Mouse (Mus musculus) adrenal gland, postnatal 4 days (tissue): ENCODE data around the gene Agps. TPM values are rescaled to one million over a fixed set of nuclear protein-coding genes. Genes with fewer than 3 reads are reported as not detected.

Experiments
- DNase-seq, 2 experiments: peaks; one replicate each; pipeline ENCODE4 v3.0.0; 2021 to 2022; ENCODE audit warnings: low spot score in 2 of 2, mixed read lengths in 2 of 2
- long read RNA-seq, 2 experiments: library from polyadenylated mRNA; stranded (forward); transcript quantifications; one replicate each; pipeline ENCODE4 v2.0.0; 2021
- total RNA-seq, 2 experiments: library from RNA; stranded (reverse); gene quantifications; 2 replicates each; pipeline ENCODE4 v1.2.3; 2021

The Agps gene
- total RNA-seq = 10 to 100 TPM; 39.0 to 52.5 TPM
- long read RNA-seq, experiment 1, full-length matches to known transcripts = 6 of 9 reads
- long read RNA-seq, experiment 1, partial matches to known transcripts = 0 of 9 reads
- long read RNA-seq, experiment 1, other reads (novel, unspliced or antisense) = 3 of 9 reads
- long read RNA-seq, experiment 2, full-length matches to known transcripts = 24 of 35 reads
- long read RNA-seq, experiment 2, partial matches to known transcripts = 6 of 35 reads
- long read RNA-seq, experiment 2, other reads (novel, unspliced or antisense) = 5 of 35 reads

DNA sequence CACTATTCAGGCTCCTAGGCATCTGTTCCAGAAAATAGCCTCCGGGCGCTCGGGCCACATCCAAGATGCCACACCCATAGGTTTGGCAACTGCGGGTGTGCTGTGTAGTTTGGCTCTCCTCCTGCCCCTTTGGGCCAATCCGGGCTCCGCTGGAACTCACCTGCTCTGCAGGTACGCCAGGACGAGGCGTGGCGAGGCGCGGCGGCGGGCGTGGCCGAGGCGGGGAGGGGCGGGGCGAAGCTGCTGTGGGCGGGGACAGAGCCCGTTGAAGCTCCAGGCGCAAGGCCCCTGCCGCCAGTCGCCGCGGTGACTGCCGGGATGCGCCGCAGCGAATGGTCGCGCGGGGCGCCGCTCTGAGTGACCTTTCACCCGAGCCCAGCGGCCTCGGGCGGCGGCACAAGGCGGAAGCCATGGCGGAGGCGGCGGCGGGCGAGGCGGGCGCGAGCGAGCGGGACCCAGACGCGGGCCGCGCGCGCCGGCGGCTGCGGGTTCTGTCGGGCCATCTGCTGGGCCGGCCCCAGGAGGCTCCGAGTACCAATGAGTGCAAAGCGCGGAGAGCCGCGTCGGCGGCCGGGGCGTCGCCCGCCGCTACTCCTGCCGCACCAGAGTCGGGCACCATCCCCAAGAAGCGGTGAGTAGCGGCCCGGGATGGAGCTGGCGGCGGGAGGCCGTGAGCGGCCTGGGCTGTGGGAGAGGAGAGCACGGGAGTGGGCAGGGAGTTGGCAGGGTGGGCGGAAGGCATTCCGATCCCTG, at the start of gene Agps:
TSS of gene Agps (plus strand) at position 297 of the 753 bp plus-strand sequence.
- DNase-seq = peak; percentile 71 to 78

DNA sequence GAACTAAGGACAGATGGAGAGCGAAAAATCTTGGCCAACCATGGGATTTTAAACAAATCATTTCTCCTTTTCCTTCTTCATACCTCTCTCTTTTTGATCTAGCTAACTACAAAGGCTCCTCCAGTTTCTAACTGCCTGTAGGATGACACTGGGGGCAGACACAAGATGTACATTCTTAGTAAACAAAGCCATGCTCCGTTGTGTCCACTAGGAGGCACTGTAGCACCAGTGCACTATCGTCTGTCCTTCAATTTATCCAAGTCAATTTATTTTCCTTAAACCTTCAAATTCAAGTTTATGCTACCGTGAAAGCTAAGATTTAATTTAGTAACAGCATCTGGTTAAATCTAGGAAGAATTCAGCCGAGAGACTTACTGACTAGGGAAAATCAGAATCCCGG, 45.9 kb upstream of the Agps start:
- DNase-seq = no peak

DNA sequence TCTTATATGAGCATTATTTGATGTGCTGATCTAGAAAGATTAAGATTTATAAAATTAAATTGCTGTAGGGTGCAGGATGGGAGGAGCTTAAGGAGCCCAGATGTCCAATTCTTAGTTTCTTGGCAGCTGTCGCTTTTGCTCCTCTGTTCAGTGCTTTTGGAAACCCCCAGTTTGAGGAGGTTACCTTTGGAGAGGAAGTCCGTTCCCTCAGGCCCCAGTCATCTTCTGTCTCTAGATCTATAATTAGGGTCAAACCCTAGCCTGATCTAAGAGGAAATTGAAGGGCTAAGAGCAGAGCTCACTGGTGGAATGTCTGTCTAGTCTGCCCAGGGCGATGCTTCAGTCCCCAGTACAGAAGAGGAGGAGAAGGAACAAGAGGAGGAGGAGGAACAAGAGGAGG, 43.5 kb upstream of the Agps start:
- no peak for DNase-seq

DNA sequence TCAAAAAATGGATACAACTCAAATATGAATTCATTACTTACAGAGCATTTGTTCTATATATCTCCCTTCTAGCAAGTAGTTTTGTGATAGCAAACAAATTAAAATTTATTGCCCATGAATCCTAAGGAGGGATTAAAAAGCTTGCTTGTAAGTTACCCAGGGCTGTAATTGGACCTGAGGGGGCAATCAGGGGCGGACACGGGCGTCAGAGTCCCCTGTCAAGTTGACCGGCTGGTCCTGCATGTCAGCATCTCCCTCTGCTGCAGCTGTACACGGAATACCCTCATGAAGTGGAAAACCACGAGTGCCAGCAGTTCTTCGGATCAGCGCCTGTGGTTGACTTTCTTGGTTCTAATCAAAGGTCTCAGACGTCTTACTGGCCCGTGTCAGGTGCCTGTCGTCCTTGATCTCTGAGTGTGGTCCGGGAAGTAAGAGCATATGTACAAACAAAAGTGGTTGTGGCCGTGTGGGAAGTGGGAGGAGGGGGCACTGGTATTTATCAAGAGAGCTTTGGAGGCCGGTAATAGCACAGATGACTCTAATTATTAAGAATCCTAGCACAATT, 41.9 kb upstream of the Agps start:
- DNase-seq = no peak

DNA sequence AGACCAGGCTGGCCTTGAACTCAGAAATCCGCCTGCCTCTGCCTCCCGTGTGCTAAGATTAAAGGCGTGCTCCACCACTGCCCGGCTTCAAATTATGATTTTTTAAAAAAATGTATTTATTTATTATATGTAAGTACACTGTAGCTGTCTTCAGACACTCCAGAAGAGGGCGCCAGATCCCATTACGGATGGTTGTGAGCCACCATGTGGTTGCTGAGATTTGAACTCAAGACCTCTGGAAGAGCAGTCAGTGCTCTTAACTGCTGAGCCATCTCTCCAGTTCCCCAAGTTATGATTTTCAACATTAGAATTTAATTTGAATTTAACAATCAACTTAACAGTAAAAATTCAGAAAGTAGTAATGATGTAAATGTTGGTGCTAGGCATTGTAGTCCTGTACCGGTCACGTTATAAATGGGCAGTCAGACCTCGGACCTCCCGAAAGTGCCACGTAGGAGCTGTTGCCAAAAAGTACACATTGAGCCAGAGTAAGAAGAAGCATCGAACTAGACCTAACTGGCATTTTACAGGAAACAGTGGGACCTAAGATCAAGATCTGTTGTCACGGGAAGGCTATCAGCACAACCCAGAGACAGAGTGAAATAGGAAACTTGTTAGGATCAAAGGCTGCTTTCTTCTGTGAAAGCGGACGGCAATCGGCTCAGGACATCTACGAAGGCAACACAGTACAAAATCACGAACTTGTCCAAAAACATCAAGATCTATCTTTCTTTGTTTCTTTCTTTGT, 40.2 kb upstream of the Agps start:
- no peak for DNase-seq

DNA sequence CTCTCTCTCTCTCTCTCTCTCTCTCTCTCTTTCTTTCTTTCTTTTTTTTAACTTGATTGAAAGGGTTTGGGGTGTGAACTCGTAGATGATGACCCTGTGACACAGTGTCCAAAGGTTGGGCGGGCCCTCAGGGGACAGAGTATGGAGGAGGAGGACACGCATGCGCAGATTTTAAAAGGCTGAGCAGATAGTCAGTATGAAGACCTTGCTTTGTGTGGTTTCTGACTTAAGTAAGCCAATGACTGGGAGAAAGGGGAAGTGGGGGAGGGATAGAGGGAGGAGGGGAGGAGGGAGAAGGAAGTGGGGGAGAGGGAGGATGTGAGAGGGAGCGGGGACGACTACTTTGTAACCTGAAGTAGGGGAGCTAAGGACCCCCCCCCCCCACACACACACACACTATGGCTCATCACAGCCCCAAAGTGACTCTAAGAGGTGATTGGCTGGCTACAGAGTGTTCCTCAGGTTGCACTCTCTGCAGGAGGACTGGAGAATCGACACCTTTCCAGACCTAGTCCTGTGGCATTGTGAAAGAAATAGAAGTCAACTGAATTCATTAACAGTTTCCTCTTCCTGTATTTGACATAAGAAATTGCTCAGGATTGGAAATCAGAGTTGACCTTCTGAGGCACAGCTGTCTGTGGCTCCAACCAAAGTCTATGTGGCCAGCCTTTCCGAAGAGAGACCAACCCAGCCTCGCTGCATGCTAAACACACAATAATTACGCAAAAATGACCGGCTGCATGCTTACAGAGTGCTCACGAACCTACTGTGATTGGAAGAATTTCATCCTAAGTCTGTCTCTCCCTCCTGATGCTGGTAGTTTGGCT, 39.4 kb upstream of the Agps start:
- no peak for DNase-seq

DNA sequence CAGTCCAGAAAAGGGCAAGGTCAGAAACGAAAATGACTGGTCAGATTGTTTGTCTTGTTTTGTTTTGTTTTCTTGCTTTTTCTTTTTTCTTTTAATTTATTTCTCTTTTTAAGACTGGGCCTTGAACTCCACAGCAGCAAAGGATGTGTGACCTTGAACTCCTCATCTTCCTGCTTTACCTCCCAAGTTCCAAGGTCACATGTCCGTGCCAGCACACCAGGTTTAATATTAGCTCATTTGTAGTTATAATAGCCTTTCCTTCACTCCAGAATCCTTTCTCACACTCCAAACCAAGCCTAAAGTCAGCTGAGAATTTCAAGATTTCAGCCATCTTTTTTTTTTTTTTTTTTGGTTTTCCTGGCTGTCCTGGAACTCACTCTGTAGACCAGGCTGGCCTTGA, 35.8 kb upstream of the Agps start:
- no peak for DNase-seq

DNA sequence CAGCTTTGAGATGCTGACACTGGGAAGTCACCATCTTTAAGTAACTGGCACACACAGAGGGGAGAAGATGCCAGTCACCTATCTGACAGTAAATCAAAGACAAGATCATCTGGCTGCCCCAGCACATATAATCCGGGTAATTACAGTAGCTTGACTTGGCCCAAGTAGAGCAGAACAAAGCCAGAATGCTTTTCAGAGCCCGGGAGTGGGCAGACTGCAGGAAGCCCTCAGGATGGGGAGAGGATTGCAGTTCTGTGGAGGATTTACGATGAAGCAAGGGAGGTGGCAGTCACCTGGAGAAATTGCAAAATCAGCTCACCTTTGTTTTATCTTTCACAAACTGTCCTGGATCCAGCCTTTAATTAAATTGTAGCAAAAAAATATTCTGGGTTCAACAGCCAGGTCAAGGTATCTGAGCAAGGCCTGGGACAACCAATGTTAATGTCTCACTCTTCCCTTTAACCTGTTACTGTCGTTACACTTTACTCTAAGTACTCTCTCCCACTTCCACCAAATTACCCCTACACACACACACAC, 33.5 kb upstream of the Agps start:
- DNase-seq = no peak

DNA sequence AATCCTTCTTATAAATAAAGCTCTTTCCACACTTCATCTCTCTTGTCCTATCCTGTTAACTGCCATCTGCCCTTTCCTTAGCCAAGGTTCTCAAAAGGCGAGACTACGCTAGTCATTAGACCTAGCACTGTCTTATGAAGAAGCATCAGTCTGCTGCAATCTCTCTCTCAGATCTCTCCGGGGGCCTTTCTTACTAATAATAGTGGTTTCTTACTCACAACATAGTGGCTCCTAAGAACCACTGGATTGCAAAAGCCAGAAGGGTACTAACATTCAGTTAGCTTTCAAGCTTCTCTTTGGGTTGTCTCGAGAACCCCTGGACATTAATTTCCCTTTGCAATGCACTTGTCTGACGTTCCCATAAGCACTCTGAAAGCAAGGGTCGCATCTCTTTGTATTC, 26.2 kb upstream of the Agps start:
- no peak for DNase-seq

DNA sequence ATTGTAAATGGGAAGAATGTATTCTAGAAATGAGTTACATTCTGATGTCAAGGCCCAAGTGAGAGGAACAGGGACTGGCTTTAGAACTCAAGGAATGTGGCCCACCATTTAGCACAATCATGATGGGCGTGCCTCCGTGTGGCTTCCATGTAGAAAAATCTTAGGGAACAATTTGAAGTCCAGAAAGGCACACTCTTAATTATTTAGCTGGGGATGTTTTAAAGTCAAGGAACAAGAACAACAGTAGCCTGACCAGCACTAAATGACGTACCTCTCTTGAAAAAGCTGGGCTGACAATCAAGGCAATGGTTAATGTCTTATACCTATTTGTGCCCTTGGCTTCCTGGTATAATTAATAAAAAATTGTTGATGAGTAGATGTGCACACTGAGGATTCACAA, 25.1 kb upstream of the Agps start:
- DNase-seq = no peak

DNA sequence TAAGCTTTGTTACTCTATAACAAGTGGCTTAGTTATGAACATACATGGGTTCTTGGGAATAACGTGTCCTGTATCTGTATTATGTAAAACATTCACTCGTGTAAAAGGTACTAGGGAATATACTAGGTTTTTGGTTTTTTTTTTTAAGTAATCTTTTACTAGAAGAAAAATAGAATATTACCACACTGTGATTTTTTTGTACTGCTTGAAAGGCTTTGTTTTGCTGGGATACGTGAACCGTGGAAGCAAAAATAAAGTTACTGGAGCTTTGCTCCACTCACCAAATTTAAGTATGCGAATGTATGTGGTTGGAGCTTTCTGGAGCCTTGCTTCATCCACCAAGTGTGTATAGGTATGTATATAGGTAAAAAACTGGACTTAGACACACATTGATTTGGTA, 24.5 kb upstream of the Agps start:
- DNase-seq = no peak

DNA sequence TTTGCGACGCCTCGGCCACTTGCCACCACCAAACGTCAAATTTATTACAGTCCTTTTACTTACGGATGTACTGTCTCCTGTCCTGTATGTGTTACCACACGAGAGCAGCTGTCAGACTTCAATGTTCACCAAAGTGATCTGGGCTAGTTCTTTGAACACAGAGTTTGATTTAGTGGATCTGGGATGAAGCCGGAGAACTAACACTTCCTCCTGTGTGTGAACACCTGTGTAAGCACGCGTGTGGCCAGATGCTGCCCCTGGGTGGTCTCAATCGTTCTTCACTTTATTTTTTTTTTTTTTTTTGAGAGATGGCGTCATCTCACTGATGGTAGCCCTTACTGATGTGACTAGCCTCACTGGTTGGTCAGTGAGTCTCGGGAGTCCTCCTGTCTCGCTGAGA, 17.1 kb upstream of the Agps start:
- no peak for DNase-seq

DNA sequence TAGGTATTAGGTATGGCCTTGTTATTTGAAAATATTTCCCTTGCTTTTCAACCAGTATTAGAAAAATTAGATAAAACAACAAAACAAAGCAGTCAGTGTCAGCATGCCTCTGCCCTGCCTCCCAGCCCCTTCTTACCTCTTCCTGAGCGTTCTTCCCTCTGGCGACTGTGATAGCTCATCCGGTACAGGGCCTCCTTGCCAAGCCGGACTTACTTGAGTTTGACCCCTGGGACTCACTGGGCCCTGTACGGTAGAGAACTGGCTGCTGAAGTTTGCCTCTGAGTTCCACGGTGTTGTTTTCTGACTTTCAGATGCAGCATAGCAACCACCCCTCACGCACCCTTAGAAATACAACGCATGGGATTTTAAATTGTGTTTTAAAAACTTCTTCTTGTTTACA, 16.5 kb upstream of the Agps start:
- DNase-seq = no peak

DNA sequence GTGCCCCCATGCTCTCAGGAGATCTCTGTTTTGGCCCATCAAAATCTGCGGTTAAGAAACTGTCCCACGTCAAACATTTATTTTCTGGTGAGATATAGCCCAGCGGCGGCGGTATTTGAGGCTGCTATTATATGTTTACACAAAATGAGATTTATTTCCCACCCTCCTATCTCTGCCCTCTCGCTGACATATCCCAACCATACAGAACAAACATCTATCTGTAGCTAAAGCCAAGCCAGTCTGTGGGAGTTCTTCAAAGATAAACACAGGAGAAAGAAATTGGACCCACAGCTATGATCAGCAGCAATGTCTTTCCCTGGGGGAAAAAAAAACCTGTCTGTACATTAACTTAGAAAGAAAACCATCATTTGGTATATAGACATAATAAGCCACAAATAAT, 15.3 kb upstream of the Agps start:
- DNase-seq = no peak

DNA sequence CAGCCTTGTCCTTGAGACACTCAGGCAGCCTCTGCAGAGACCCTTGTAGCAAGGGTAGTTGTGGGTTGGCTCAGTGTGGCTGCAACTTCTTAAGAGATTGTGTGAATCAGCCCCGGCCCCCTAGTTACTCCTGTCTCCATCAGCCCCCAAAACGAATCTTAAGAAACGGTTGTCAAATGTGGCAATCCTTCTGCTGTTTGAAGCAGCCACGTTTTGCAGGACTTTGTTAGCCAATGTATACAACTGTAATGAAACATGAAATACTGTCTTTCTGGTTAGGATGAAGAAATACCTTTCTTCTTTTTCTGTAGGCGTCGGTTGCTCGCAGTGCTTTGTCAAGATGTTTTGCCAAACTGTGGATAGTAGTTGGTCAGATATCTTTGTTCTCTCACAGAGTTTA, 13.3 kb upstream of the Agps start:
- no peak for DNase-seq

DNA sequence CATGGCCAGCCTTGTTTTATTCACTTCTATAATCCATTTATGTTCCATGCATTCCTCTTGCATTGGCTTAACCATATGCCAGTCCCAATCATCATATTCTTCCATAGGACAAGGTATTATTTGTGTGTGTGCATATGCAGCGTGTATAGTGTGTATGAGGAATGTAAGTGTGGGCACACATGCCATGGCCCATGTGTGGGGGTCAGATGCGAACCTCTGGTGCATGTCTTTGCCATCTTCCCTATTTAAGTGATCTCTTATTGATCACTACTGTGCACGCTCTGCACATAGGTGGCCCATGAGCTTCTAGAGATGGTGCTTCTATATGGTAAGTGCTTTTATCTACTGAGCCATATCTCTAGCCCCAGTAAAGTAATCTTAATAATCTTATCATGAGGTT, 12.2 kb upstream of the Agps start:
- DNase-seq = no peak

DNA sequence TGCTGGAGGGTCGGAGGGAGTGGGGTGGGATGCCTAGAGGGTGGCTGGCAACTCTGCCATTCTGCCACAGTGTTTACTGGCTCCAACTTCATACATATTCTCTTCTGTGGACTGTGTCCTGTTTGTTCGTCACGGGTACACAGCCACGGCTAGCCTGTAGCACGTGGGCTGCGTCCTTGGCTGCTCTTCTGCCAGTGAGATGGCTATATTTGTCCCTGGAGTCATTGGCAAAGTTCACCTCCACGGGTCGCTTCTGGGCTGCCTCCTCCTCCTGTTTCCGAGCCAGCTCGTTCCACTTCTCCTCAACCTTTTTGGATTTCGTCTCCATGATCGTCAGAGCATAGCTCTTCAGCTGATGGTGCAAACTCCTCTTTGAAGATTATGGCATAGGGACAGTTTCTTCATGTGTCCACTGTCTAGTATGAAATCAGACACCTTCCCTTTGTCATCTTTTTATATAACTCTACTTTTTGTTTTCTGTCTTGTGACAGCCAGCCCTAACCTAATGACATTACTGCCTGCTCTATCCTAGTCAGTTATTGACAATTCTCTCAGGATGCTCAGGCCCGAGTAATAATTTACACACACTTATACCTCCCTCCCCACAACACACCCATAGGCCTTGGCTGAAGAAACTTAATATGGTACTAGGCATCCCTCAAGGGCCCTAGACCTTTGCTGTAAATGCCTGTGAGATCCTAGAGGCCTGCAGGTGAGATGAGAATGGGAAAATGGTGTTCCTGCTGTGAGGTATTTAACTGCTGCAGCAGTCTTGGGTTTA, 9.8 kb upstream of the Agps start:
- no peak for DNase-seq

DNA sequence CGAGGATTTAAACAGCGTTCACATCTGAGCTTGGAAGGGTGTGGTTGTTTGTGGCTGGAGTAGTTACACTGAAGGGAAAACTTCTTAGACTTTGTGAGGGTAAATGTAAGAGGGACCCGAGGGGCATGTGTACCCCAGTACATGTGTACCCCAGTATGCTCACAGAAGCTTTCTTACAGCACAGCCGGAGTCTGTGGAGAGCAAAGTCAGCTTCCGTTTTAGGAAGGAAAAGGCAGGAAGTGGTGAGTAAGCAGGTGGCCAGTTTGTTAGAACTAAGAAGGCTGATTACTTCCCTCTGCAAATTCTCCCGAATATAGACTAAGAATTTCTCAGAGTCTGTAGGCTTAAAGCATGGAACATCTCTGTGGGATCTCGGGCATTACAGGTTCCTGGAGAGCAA, 8.2 kb upstream of the Agps start:
- DNase-seq = no peak

DNA sequence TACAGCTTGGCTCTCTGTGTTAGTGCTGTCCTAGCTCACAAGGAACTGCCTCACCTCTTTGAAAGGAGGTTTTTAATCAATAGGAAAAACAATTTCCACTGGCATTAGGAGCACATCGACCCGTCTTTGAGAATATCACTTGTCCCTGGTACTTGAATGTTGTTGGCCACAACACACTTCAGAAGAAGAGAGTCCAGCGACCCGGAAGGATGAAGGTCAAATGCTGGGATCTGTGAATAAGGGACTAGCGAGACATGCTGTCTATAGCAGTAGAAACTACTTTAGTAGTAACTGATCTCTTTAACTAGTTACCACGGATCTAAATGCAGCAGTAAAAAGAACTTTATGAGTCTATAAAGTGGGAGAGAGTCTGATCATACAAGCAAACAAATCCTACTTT, 7.8 kb upstream of the Agps start:
- DNase-seq = no peak

DNA sequence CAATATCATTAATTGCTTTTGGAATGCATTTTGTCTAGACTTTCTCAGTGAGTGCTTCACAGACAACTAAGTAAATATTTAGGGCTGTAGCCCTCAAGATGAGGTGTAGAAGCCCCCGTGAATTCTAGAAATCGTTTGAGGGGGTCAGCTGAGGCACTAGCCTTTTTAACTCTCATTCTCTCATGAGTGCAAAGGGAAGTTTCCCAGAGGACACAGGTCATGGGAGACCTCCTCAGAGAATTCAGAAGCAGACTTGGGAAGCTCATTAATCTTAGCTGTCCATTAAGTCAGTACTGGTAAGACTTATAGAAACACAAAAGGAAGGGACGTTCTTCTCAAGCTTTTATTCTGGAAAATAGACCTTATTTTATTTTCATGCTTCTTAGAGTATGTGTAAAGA, 7.1 kb upstream of the Agps start:
- DNase-seq = no peak
